Mouse (Mus musculus) intestine, embryonic 16.5 days (tissue): Measurements from ENCODE around the gene Mapk10. TPM values are rescaled to one million over a fixed set of nuclear protein-coding genes. Genes with fewer than 3 reads are reported as not detected.
A peak's percentile ranks its signal among the peaks of the same experiment; 100 is the strongest.
"Not testable (repeated sequence)": the region's sequence is repeated elsewhere in the genome, so short reads cannot be mapped to it uniquely, and the experiment has no call there.

Experiments used
- ATAC-seq: fragments of 200-750 bp; cut with Nextera tagmentation; 2 replicates; pipeline ENCODE4 v1.8.0; 2017; ENCODE audit warnings: moderate TSS enrichment, moderate library complexity
- H3K27ac ChIP-seq: fragments of 300-500 bp; sonication (generic); 2 replicates; pipeline ENCODE4 v1.5.1; 2014; ENCODE audit warnings: mild to moderate bottlenecking, low read length
- H3K27me3 ChIP-seq: fragments of 300-500 bp; sonication (generic); replicated peaks from 2 replicates; pipeline ENCODE4 v1.6.1; 2014; ENCODE audit warnings: low read length, control low read depth, mixed read lengths; ENCODE audit not compliant: control insufficient read depth, insufficient read depth
- H3K36me3 ChIP-seq: fragments of 300-500 bp; sonication (generic); 2 replicates; pipeline ENCODE4 v1.6.1; 2014; ENCODE audit warnings: low read length, control low read depth; ENCODE audit not compliant: control insufficient read depth, insufficient read depth
- H3K4me1 ChIP-seq: fragments of 300-500 bp; sonication (generic); 2 replicates; pipeline ENCODE4 v1.6.1; 2014; ENCODE audit warnings: low read length, control low read depth, mixed read lengths; ENCODE audit not compliant: control insufficient read depth, insufficient read depth
- H3K4me2 ChIP-seq: fragments of 300-500 bp; sonication (generic); 2 replicates; pipeline ENCODE4 v1.6.1; 2014; ENCODE audit warnings: low read depth, low read length, control low read depth
- H3K4me3 ChIP-seq: fragments of 300-500 bp; sonication (generic); 2 replicates; pipeline ENCODE4 v1.5.1; 2014; ENCODE audit warnings: mild to moderate bottlenecking, low read length
- H3K9ac ChIP-seq: fragments of 300-500 bp; sonication (generic); 2 replicates; pipeline ENCODE4 v1.6.1; 2014; ENCODE audit warnings: low read depth, low read length
- H3K9me3 ChIP-seq: fragments of 300-500 bp; sonication (generic); 2 replicates; pipeline ENCODE4 v1.6.1; 2016; ENCODE audit warnings: low read length, control low read depth; ENCODE audit not compliant: control insufficient read depth
- WGBS: fragments of 180-500 bp; shearing (Covaris S2); extraction: QIAGEN DNeasy Blood & Tissue Kit; methylation state at CpG from one replicate; pipeline ENCODE4 v1.1.7; 2014; 5-methylcytosine and 5-hydroxymethylcytosine counted together
- polyA plus RNA-seq: library from polyadenylated mRNA; unstranded; fragments of >200 nt; fragmentation: Nextera tagmentation; extraction: Ambion mirVana; gene quantifications from 2 replicates; pipeline ENCODE4 v1.2.1, GENCODE M21; 2015

Mapk10 gene
- polyA plus RNA-seq, 1 experiment from 2014 or later: 5.3 TPM

- 78% methylated on average over 2 of the region's 2 CpGs for WGBS
Measured at GRCm38 (mm10) chr5:102889163-102889488, 322.0 kb downstream of the Mapk10 start.

GRCm38 (mm10) chr5:102888482-102889162, 322.5 kb downstream of the Mapk10 start:
- Histone ChIP-seq H3K9me3 (no peaks in the 10 kb centered on the region), H3K4me3 (no peak overlapping the region), H3K4me1 (no peaks in the 10 kb centered on the region), H3K9ac (no peak overlapping the region), H3K27ac (no peak overlapping the region), H3K36me3 (no peaks in the 10 kb centered on the region; the same call in 1 of the 2 replicates), H3K4me2 (no peak overlapping the region), H3K27me3 (no peaks in the 10 kb centered on the region)
- no peak for ATAC-seq
- WGBS: 59% methylated on average over 14 of the region's 14 CpGs

More at GRCm38 (mm10) chr5:102889163-102889488, 322.0 kb downstream of the Mapk10 start:
- no peaks in the 10 kb centered on the region for H3K27me3 ChIP-seq
- H3K9ac ChIP-seq: no peak overlapping the region
- H3K4me2 ChIP-seq: no peak overlapping the region
- no peak overlapping the region for H3K4me3 ChIP-seq
- H3K9me3 ChIP-seq: no peaks in the 10 kb centered on the region
- no peak for ATAC-seq
- no peaks in the 10 kb centered on the region for H3K4me1 ChIP-seq
- no peak overlapping the region for H3K27ac ChIP-seq
- H3K36me3 ChIP-seq: no peaks in the 10 kb centered on the region; the same call in 1 of the 2 replicates

GRCm38 (mm10) chr5:102875628-102876027, 335.5 kb downstream of the Mapk10 start:
- WGBS: 75% methylated on average over 16 of the region's 16 CpGs
- Histone ChIP-seq H3K27ac (no peak overlapping the region), H3K36me3 (no peaks in the 10 kb centered on the region), H3K27me3 (no peaks in the 10 kb centered on the region), H3K9ac (no peak overlapping the region), H3K9me3 (no peaks in the 10 kb centered on the region), H3K4me3 (no peak overlapping the region), H3K4me1 (no peaks in the 10 kb centered on the region), H3K4me2 (no peak overlapping the region)
- no peak for ATAC-seq

DNA sequence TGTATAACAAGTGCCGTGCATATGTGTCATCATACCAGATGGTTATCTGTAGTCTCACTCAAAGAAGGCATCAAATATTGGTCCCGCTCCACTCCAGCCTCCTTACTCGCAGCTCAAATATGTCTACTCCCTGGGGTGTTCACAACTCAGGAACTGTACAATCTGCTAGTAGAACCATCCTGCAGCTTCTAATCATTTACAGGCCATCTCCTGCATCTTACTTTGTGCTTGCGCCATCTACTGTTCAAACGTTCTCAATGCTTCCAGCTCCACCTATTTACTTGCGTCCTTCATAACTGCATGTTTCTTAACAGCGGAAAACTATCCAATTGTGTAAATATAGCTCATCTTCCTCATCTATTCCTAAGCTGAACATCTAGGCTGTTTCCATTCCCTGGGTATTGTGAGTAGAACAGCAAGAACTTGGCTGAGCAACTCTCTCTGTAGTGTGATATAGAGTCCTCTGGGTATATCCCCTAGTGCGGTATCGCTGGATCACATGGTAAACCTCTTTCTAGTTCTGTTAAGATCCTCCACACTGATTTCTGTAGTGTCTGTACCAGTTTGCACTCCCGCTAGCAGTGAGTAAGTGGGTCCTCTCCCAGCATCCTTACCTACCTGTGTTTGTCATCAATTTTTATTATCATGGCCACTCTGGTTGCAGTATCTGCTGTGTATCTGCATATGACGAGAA, 336.4 kb downstream of the Mapk10 start:
- peak; percentile 44; the same call in 1 of the 2 replicates for ATAC-seq
- Histone ChIP-seq H3K4me1 (no peaks in the 10 kb centered on the region), H3K27me3 (no peaks in the 10 kb centered on the region), H3K4me3 (no peak overlapping the region), H3K27ac (no peak overlapping the region), H3K36me3 (no peaks in the 10 kb centered on the region), H3K9ac (no peak overlapping the region), H3K9me3 (no peaks in the 10 kb centered on the region), H3K4me2 (no peak overlapping the region)
- 42% methylated on average over 11 of the region's 11 CpGs for WGBS

- 90% methylated on average over 8 of the region's 9 CpGs for WGBS
- not testable (repeated sequence) for H3K36me3 ChIP-seq, H3K4me2 ChIP-seq, H3K9ac ChIP-seq, H3K27ac ChIP-seq, H3K27me3 ChIP-seq, ATAC-seq, H3K4me3 ChIP-seq, H3K9me3 ChIP-seq, H3K4me1 ChIP-seq
Measured at GRCm38 (mm10) chr5:102872996-102873395, 338.1 kb downstream of the Mapk10 start.

- H3K27ac ChIP-seq: no peak overlapping the region
Measured at GRCm38 (mm10) chr5:102868196-102868595, 342.9 kb downstream of the Mapk10 start.

GRCm38 (mm10) chr5:102859749-102860148, 351.4 kb downstream of the Mapk10 start:
- H3K4me2 ChIP-seq: no peak overlapping the region
- 77% methylated on average over 11 of the region's 11 CpGs for WGBS
- no peak for ATAC-seq
- no peaks in the 10 kb centered on the region for H3K9me3 ChIP-seq
- H3K4me1 ChIP-seq: no peaks in the 10 kb centered on the region
- no peaks in the 10 kb centered on the region for H3K27me3 ChIP-seq
- no peak overlapping the region for H3K4me3 ChIP-seq
- H3K36me3 ChIP-seq: no peaks in the 10 kb centered on the region
- H3K27ac ChIP-seq: no peak overlapping the region
- H3K9ac ChIP-seq: no peak overlapping the region

More at GRCm38 (mm10) chr5:102868196-102868595, 342.9 kb downstream of the Mapk10 start:
- Histone ChIP-seq H3K4me1 (no peaks in the 10 kb centered on the region), H3K9me3 (no peaks in the 10 kb centered on the region), H3K27me3 (no peaks in the 10 kb centered on the region), H3K4me3 (no peak overlapping the region), H3K36me3 (no peaks in the 10 kb centered on the region), H3K4me2 (no peak overlapping the region), H3K9ac (no peak overlapping the region)
- ATAC-seq: no peak
- WGBS: 61% methylated on average over 5 of the region's 5 CpGs

DNA sequence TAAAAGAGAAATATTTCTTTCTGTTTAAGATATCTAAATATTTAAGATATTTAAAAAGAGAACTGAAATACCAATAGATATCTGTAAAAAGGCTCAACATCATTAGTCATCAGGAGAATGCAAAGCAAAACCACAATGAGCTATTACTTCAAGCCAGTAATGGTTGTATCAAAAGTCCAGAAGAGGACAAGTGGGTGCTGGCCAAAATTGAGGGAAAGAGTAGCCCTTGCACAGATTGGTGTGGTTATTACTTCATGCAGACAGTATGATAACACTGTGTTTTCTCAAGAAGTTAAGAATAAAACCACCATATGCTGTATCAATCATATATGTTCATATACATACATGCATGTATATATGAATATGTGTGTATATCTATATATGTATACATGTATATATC, 353.1 kb downstream of the Mapk10 start:
- ATAC-seq: no peak
- H3K9ac ChIP-seq: no peak overlapping the region
- no peak overlapping the region for H3K4me3 ChIP-seq
- H3K27ac ChIP-seq: no peak overlapping the region
- H3K27me3 ChIP-seq: no peaks in the 10 kb centered on the region
- H3K4me1 ChIP-seq: no peaks in the 10 kb centered on the region
- H3K4me2 ChIP-seq: no peak overlapping the region
- no peaks in the 10 kb centered on the region for H3K9me3 ChIP-seq
- H3K36me3 ChIP-seq: no peaks in the 10 kb centered on the region
